Mouse (Mus musculus) kidney, adult 2 months (tissue): ENCODE data around the gene Rab30. TPM values are rescaled to one million over a fixed set of nuclear protein-coding genes. Genes with fewer than 3 reads are reported as not detected.

ENCODE experiments used
- DNase-seq: peaks from one replicate; pipeline ENCODE4 v3.0.0; 2021
- H3K27ac ChIP-seq: fragments of 200-500 bp; 2 replicates; pipeline ENCODE4 v1.5.1; 2012; ENCODE audit warnings: low read depth, low read length, control low read depth, inconsistent platforms; ENCODE audit not compliant: insufficient read depth
- H3K27me3 ChIP-seq: fragments of 200-500 bp; replicated peaks from 2 replicates; pipeline ENCODE4 v1.6.1; 2012; ENCODE audit warnings: mild to moderate bottlenecking, moderate library complexity, low read length, inconsistent platforms; ENCODE audit not compliant: control insufficient read depth, insufficient read depth
- H3K36me3 ChIP-seq: fragments of 200-500 bp; 2 replicates; pipeline ENCODE4 v1.6.1; 2012; ENCODE audit warnings: mild to moderate bottlenecking, moderate library complexity, low read length, inconsistent platforms; ENCODE audit not compliant: control insufficient read depth, insufficient read depth
- H3K4me1 ChIP-seq: fragments of 200-500 bp; 2 replicates; pipeline ENCODE4 v1.6.1; 2011; ENCODE audit warnings: low read length; ENCODE audit not compliant: control insufficient read depth, insufficient read depth
- H3K4me3 ChIP-seq: fragments of 200-500 bp; 2 replicates; pipeline ENCODE4 v1.5.1; 2011; ENCODE audit warnings: mild to moderate bottlenecking, low read depth, low read length, control low read depth; ENCODE audit not compliant: insufficient read depth
- CTCF ChIP-seq: fragments of 200-500 bp; conservative IDR thresholded peaks from 2 replicates; pipeline ENCODE4 v1.5.1; 2011; ENCODE audit warnings: low read depth, mild to moderate bottlenecking, control low read depth, low read length, moderate library complexity, mixed read lengths; ENCODE audit not compliant: insufficient read depth, insufficient read length
- POLR2A ChIP-seq: fragments of 200-500 bp; IDR thresholded peaks from one replicate; pipeline ENCODE4 v1.6.1; 2011; ENCODE audit warnings: low read depth, low read length, control low read depth
- WGBS: fragments of 180-500 bp; shearing (Covaris S2); methylation state at CpG from one replicate; pipeline ENCODE4 v1.1.7; 2018; 5-methylcytosine and 5-hydroxymethylcytosine counted together
- polyA plus RNA-seq: library from polyadenylated mRNA; depleted of rRNA; stranded (reverse); fragments of >200 nt; gene quantifications from 2 replicates; pipeline ENCODE4 v1.2.3, GENCODE M21; 2012

The Rab30 gene
- polyA plus RNA-seq, 1 experiment: 1.3 TPM

DNA sequence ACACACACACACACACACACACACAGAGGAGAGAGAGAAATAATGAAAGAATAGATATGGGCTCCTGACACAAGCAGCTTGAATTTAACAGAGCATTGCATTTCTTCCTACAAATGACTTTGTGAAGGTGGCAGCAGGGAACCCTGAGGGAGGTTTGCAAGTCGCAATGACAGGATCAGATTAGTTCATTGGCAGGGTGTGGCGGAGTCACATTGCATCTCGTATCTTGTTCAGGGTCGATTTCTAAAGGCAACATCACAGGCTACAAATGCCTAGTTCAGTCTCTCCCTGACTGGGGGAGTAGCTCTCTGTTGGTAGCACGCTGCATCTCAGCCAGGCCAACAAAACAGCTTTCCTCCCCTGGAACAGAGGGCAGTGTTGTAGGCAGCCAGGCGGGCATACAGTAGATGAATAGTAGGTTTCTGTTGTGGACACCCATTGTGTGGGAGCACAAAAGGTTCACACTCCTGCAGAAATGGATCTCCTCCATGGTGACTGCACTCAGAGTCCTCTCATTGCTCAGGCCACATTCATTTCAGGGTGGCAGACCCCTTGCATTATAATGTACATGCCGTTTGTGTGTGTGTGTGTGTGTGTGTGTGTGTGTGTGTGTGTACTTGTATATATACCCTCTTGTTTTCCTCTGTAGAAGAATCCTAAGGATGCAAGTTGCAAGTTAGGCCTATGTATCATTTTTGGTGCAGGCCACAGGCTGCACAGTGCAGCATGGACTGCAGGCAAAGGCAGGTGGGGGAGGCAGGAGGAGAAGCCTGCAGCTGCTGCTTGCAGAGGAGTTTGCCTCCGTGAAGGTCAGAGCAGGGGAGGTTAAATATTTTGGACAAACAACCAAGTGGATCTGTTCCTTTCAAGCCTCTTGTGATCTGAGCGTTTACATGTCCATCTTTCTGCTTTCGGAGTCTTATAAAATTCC lies 58.5 kb downstream of the Rab30 start:
- Histone ChIP-seq H3K4me3 (no peak overlapping the region), H3K4me1 (no peaks in the 10 kb centered on the region), H3K27me3 (no peaks in the 10 kb centered on the region), H3K27ac (no peak overlapping the region), H3K36me3 (no peaks in the 10 kb centered on the region)
- TF ChIP-seq POLR2A (no peak), CTCF (no peak)
- no peak for DNase-seq
- 60% methylated on average over 10 of the region's 10 CpGs for WGBS

DNA sequence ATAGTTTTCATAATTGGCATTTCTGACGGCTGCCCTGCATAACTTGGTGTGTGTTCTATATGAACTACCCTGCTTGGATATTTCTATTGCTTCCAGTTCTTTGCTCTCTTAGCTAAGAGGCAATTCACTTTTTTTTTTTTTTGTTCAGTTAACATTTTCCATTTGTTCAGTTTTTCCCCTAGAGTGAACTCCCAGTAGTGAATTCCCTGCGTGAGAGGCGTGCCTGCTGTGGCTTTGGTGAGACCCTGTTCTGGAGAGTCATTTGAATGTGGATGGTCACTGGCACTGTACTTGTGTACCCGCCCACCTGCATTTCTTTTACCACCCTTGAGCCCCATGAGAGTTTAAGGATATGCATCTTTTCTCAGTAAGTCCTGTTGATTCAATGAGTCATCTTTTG lies 60.8 kb downstream of the Rab30 start:
- Histone ChIP-seq H3K4me3 (no peak overlapping the region), H3K36me3 (no peaks in the 10 kb centered on the region), H3K27ac (no peak overlapping the region), H3K4me1 (no peaks in the 10 kb centered on the region), H3K27me3 (no peaks in the 10 kb centered on the region)
- WGBS: 90% methylated on average over 4 of the region's 4 CpGs
- TF ChIP-seq POLR2A (no peak), CTCF (no peak)
- no peak for DNase-seq

DNA sequence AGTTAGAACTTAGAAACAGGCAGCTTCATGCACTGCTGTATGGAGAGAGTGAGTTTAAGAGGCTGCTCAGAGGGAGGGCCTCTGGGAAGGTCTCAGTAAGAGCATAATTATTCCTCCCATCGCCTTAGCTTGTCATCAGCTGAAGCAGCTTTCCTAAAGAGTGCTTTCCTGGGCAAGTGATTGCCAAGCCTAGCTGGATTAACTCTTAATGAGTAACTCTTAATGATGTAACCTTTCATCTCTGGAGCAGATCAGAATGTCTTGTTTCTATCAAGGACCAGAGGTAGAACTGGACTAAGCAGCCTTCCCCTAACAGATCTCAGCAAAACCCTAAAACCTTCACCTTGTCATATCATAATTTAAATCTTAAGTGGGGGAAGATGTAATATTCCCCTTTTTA lies 61.8 kb downstream of the Rab30 start:
- H3K27ac ChIP-seq: no peak overlapping the region
- 27% methylated on average over 1 of the region's 1 CpGs for WGBS

DNA sequence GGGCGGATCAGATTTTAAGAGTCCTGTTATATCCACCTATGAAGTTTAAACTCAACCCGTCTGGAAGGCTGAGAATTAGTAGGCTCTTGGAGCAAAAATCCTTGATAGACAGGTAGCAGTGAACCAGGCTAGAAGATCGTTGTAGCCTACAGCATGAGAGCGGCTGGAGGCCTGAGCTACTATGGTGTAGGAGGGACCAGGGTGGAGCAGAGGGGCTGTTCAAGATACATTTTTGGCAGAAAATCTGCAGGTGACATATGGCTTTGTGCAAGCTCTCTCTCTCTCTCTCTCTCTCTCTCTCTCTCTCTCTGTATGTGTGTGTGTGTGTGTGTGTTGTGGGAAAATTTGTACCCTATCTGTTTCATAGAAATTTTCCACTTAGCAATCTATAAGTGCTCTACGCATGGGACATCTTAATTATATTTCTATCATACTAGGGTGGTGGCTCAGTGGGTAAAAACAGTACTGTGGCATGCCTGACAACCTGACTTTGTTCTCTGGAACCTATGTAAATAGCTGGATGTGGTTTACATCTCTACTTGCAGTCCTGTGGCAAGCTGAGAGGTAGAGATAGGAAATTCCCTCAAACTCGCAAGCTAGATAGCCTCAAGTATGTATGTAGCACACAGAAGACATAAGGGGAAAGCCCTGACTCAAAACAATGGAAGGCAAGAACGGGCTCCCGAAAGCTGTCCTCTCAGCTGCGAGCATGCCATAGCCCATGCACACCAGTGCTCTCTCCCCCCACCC lies 63.7 kb downstream of the Rab30 start:
- TF ChIP-seq CTCF: no peak
- TF ChIP-seq POLR2A: no peak
- 95% methylated on average over 9 of the region's 9 CpGs for WGBS
- no peak for DNase-seq
- Histone ChIP-seq H3K27me3 (no peaks in the 10 kb centered on the region), H3K27ac (no peak overlapping the region), H3K4me3 (no peak overlapping the region), H3K4me1 (no peaks in the 10 kb centered on the region), H3K36me3 (no peaks in the 10 kb centered on the region)

More for the DNA sequence above, 61.8 kb downstream of the Rab30 start:
- TF ChIP-seq POLR2A: no peak
- no peak for TF ChIP-seq CTCF
- peak; percentile 72 for DNase-seq
- Histone ChIP-seq H3K4me3 (no peak overlapping the region), H3K27me3 (no peaks in the 10 kb centered on the region), H3K4me1 (no peaks in the 10 kb centered on the region), H3K36me3 (no peaks in the 10 kb centered on the region)

DNA sequence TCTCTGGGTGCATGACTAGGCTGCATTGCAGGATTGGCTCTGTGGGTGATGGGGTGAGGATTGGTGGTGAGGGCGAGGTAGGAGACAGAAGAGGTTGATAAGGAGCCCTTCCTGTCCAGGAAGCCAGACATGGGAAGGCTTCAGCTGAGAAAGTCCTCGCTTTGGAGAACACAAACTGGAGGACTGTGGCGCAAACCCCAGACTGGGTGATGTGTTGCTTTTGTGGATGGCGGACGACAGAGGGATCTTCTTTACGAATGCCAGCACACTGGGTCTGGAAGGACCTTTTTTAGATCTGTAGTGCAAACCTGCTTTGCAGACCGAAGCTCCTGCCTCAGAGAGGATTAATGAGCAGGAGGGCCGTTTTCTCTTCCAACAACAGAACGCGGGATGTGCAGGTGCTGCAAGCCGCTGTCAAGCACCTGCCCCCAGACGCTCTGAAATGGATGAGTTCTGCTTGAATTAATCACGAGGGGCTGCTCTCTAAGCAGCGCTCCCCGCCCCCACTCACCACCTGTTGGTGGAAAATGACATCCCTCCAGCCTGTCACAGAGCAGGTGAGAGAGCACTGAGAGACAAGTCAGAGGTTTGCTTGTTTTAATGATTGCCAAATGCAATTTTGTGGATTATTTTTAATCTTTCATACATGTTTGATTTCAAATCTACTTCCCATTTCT lies 65.2 kb downstream of the Rab30 start:
- Histone ChIP-seq H3K4me3 (no peak overlapping the region), H3K36me3 (no peaks in the 10 kb centered on the region), H3K4me1 (no peaks in the 10 kb centered on the region), H3K27ac (no peak overlapping the region), H3K27me3 (no peaks in the 10 kb centered on the region)
- TF ChIP-seq POLR2A: no peak
- WGBS: 53% methylated on average over 15 of the region's 15 CpGs
- DNase-seq: no peak

GRCm38 (mm10) chr7:92807482-92807881 lies 66.1 kb downstream of the Rab30 start:
- no peak for TF ChIP-seq POLR2A
- no peak for TF ChIP-seq CTCF
- peak; percentile 78 for DNase-seq

More at GRCm38 (mm10) chr7:92807482-92807881, 66.1 kb downstream of the Rab30 start:
- 52% methylated on average over 4 of the region's 4 CpGs for WGBS
- Histone ChIP-seq H3K27me3 (no peaks in the 10 kb centered on the region), H3K4me1 (no peaks in the 10 kb centered on the region), H3K4me3 (no peak overlapping the region), H3K27ac (no peak overlapping the region), H3K36me3 (no peaks in the 10 kb centered on the region)
